Mouse (Mus musculus) forebrain, embryonic 13.5 days (tissue): ENCODE data around the gene Ubl4b. TPM values are rescaled to one million over a fixed set of nuclear protein-coding genes. Genes with fewer than 3 reads are reported as not detected.

Experiments
- ATAC-seq: fragments of 200-750 bp; cut with Nextera tagmentation; 2 replicates; pipeline ENCODE4 v1.8.0; 2017
- H3K27ac ChIP-seq: fragments of 300-500 bp; sonication (generic); 2 replicates; pipeline ENCODE4 v1.5.1; 2015; ENCODE audit warnings: inconsistent platforms, mild to moderate bottlenecking, moderate library complexity
- H3K27me3 ChIP-seq: fragments of 300-500 bp; sonication (generic); 2 replicates; pipeline ENCODE4 v1.6.1; 2015; ENCODE audit warnings: mild to moderate bottlenecking, inconsistent platforms
- H3K36me3 ChIP-seq: fragments of 300-500 bp; sonication (generic); 2 replicates; pipeline ENCODE4 v1.6.1; 2015; ENCODE audit warnings: mild to moderate bottlenecking, inconsistent platforms; ENCODE audit not compliant: poor library complexity, severe bottlenecking
- H3K4me1 ChIP-seq: fragments of 300-500 bp; sonication (generic); 2 replicates; pipeline ENCODE4 v1.6.1; 2015; ENCODE audit warnings: inconsistent platforms
- H3K4me2 ChIP-seq: fragments of 300-500 bp; sonication (generic); 2 replicates; pipeline ENCODE4 v1.6.1; 2015; ENCODE audit warnings: inconsistent platforms, mild to moderate bottlenecking, moderate library complexity
- H3K4me3 ChIP-seq: fragments of 300-500 bp; sonication (generic); 2 replicates; pipeline ENCODE4 v1.5.1; 2015; ENCODE audit warnings: mild to moderate bottlenecking, inconsistent platforms
- H3K9ac ChIP-seq: fragments of 300-500 bp; sonication (generic); 2 replicates; pipeline ENCODE4 v1.6.1; 2015; ENCODE audit warnings: mild to moderate bottlenecking, inconsistent platforms
- H3K9me3 ChIP-seq: fragments of 300-500 bp; sonication (generic); replicated peaks from 2 replicates; pipeline ENCODE4 v1.6.1; 2016; ENCODE audit warnings: inconsistent platforms
- WGBS: fragments of 180-500 bp; shearing (Covaris S2); methylation state at CpG from one replicate; pipeline ENCODE4 v1.1.7; 2015; 5-methylcytosine and 5-hydroxymethylcytosine counted together
- polyA plus RNA-seq: library from polyadenylated mRNA; unstranded; fragments of >200 nt; fragmentation: Nextera tagmentation; extraction: Ambion mirVana; gene quantifications from 2 replicates; pipeline ENCODE4 v1.2.1, GENCODE M21; 2015

Gene Ubl4b
- not detected in 2 replicates for polyA plus RNA-seq

- ATAC-seq: no peak
- 94% methylated on average over 2 of the region's 2 CpGs for WGBS
- Histone ChIP-seq H3K36me3 (no peaks in the 10 kb centered on the region), H3K4me3 (no peak within 1 kb of the TSS), H3K4me2 (no peak within 1 kb of the TSS), H3K27me3 (no peaks in the 10 kb centered on the region), H3K9me3 (no peaks in the 10 kb centered on the region), H3K9ac (no peak within 1 kb of the TSS), H3K27ac (no peak within 1 kb of the TSS), H3K4me1 (no peaks in the 10 kb centered on the region)
Observed at GRCm38 (mm10) chr3:107554842-107555241, at the start of gene Ubl4b. Gene Ubl4b, minus strand, starts transcription at chr3:107555073.

GRCm38 (mm10) chr3:107600127-107600526 is 45.3 kb upstream of the Ubl4b start:
- 38% methylated on average over 4 of the region's 6 CpGs for WGBS
- Histone ChIP-seq H3K4me1 (peaks cover 20% of the 10 kb centered on the region), H3K36me3 (no peaks in the 10 kb centered on the region), H3K9me3 (no peaks in the 10 kb centered on the region), H3K4me2 (no peak overlapping the region), H3K27me3 (peaks cover 66% of the 10 kb centered on the region), H3K27ac (no peak overlapping the region), H3K4me3 (no peak overlapping the region), H3K9ac (no peak overlapping the region)
- ATAC-seq: no peak

GRCm38 (mm10) chr3:107597586-107598389 is 42.9 kb upstream of the Ubl4b start:
- peaks cover 85% of the 10 kb centered on the region for H3K27me3 ChIP-seq
- H3K9me3 ChIP-seq: no peaks in the 10 kb centered on the region
- H3K4me3 ChIP-seq: no peak overlapping the region
- ATAC-seq: no peak
- H3K27ac ChIP-seq: no peak overlapping the region
- H3K4me2 ChIP-seq: no peak overlapping the region
- no peak overlapping the region for H3K9ac ChIP-seq
- no peaks in the 10 kb centered on the region for H3K36me3 ChIP-seq
- peaks cover 25% of the 10 kb centered on the region for H3K4me1 ChIP-seq
- WGBS: 3% methylated on average over 22 of the region's 22 CpGs

GRCm38 (mm10) chr3:107597134-107597533 is 42.3 kb upstream of the Ubl4b start:
- ATAC-seq: no peak
- peaks cover 91% of the 10 kb centered on the region for H3K27me3 ChIP-seq
- H3K4me1 ChIP-seq: peaks cover 25% of the 10 kb centered on the region
- no peak overlapping the region for H3K27ac ChIP-seq
- H3K9me3 ChIP-seq: no peaks in the 10 kb centered on the region
- H3K4me2 ChIP-seq: peak overlapping the region; percentile 29; the same call in 1 of the 2 replicates
- no peak overlapping the region for H3K4me3 ChIP-seq
- H3K9ac ChIP-seq: no peak overlapping the region
- under 1% methylated on average over 24 of the region's 24 CpGs for whole genome bisulfite sequencing
- no peaks in the 10 kb centered on the region for H3K36me3 ChIP-seq

- Histone ChIP-seq H3K36me3 (no peaks in the 10 kb centered on the region), H3K27me3 (peaks cover 94% of the 10 kb centered on the region), H3K4me3 (peak overlapping the region; percentile 37), H3K4me1 (peaks cover 25% of the 10 kb centered on the region), H3K27ac (no peak overlapping the region), H3K9ac (no peak overlapping the region), H3K9me3 (no peaks in the 10 kb centered on the region), H3K4me2 (peak overlapping the region; percentile 29)
- peak; percentile 55 for ATAC-seq
- WGBS: under 1% methylated on average over 26 of the region's 26 CpGs
Observed at GRCm38 (mm10) chr3:107596559-107596958, 41.7 kb upstream of the Ubl4b start.

GRCm38 (mm10) chr3:107595938-107596461 is 41.1 kb upstream of the Ubl4b start:
- Histone ChIP-seq H3K9me3 (no peaks in the 10 kb centered on the region), H3K4me1 (peaks cover 25% of the 10 kb centered on the region), H3K36me3 (no peaks in the 10 kb centered on the region), H3K4me2 (peak overlapping the region; percentile 68), H3K4me3 (peak overlapping the region; percentile 37), H3K9ac (peak overlapping the region; percentile 56; the same call in 1 of the 2 replicates), H3K27me3 (peaks cover 95% of the 10 kb centered on the region), H3K27ac (no peak overlapping the region)
- peak; percentile 33; the same call in 1 of the 2 replicates for ATAC-seq
- WGBS: under 1% methylated on average over 34 of the region's 34 CpGs

- WGBS: under 1% methylated on average over 50 of the region's 50 CpGs
- peak; percentile 30; the same call in 1 of the 2 replicates for ATAC-seq
- Histone ChIP-seq H3K4me2 (peak overlapping the region; percentile 68), H3K36me3 (no peaks in the 10 kb centered on the region), H3K27ac (no peak overlapping the region), H3K4me1 (peaks cover 25% of the 10 kb centered on the region), H3K9me3 (no peaks in the 10 kb centered on the region), H3K27me3 (peaks cover 89% of the 10 kb centered on the region), H3K9ac (peak overlapping the region; percentile 56), H3K4me3 (peak overlapping the region; percentile 37)
Observed at GRCm38 (mm10) chr3:107595264-107595937, 40.5 kb upstream of the Ubl4b start.

GRCm38 (mm10) chr3:107594662-107595263 is 39.9 kb upstream of the Ubl4b start, which contains the start of gene Alx3:
Gene Alx3, plus strand, starts transcription at chr3:107595031.
- H3K4me2 ChIP-seq: peak within 1 kb of the TSS; percentile 68
- peak; percentile 7; the same call in 1 of the 2 replicates for ATAC-seq
- peaks cover 25% of the 10 kb centered on the region for H3K4me1 ChIP-seq
- H3K4me3 ChIP-seq: peak within 1 kb of the TSS; percentile 37
- peaks cover 87% of the 10 kb centered on the region for H3K27me3 ChIP-seq
- WGBS: 1% methylated on average over 39 of the region's 46 CpGs
- no peak within 1 kb of the TSS for H3K27ac ChIP-seq
- no peaks in the 10 kb centered on the region for H3K9me3 ChIP-seq
- peak within 1 kb of the TSS; percentile 56 for H3K9ac ChIP-seq
- no peaks in the 10 kb centered on the region for H3K36me3 ChIP-seq

GRCm38 (mm10) chr3:107593632-107594031 is 38.8 kb upstream of the Ubl4b start:
- H3K27me3 ChIP-seq: peaks cover 87% of the 10 kb centered on the region
- H3K27ac ChIP-seq: no peak overlapping the region
- H3K9ac ChIP-seq: no peak overlapping the region
- H3K9me3 ChIP-seq: no peaks in the 10 kb centered on the region
- no peak overlapping the region for H3K4me3 ChIP-seq
- 56% methylated on average over 2 of the region's 2 CpGs for WGBS
- no peak for ATAC-seq
- peaks cover 25% of the 10 kb centered on the region for H3K4me1 ChIP-seq
- H3K4me2 ChIP-seq: no peak overlapping the region
- no peaks in the 10 kb centered on the region for H3K36me3 ChIP-seq

- no peaks in the 10 kb centered on the region for H3K9me3 ChIP-seq
- H3K9ac ChIP-seq: no peak overlapping the region
- H3K4me2 ChIP-seq: no peak overlapping the region
- H3K27me3 ChIP-seq: peaks cover 91% of the 10 kb centered on the region
- H3K4me3 ChIP-seq: no peak overlapping the region
- H3K27ac ChIP-seq: no peak overlapping the region
- no peaks in the 10 kb centered on the region for H3K36me3 ChIP-seq
- no peak for ATAC-seq
- H3K4me1 ChIP-seq: peaks cover 18% of the 10 kb centered on the region
- 79% methylated on average over 1 of the region's 1 CpGs for WGBS
Observed at GRCm38 (mm10) chr3:107591612-107592011, 36.7 kb upstream of the Ubl4b start.

GRCm38 (mm10) chr3:107586504-107586903 is 31.6 kb upstream of the Ubl4b start:
- Histone ChIP-seq H3K27ac (no peak overlapping the region), H3K36me3 (no peaks in the 10 kb centered on the region), H3K9me3 (no peaks in the 10 kb centered on the region), H3K4me1 (peaks cover 10% of the 10 kb centered on the region), H3K27me3 (peaks cover 93% of the 10 kb centered on the region), H3K4me2 (no peak overlapping the region), H3K9ac (no peak overlapping the region), H3K4me3 (no peak overlapping the region)
- ATAC-seq: no peak
- WGBS: 71% methylated on average over 6 of the region's 6 CpGs

- H3K9ac ChIP-seq: no peak overlapping the region
- H3K4me2 ChIP-seq: no peak overlapping the region
- 4% methylated on average over 1 of the region's 1 CpGs for WGBS
- no peaks in the 10 kb centered on the region for H3K9me3 ChIP-seq
- H3K27me3 ChIP-seq: peaks cover 100% of the 10 kb centered on the region
- peaks cover 10% of the 10 kb centered on the region for H3K4me1 ChIP-seq
- no peak overlapping the region for H3K27ac ChIP-seq
- H3K4me3 ChIP-seq: no peak overlapping the region
- ATAC-seq: no peak
- H3K36me3 ChIP-seq: no peaks in the 10 kb centered on the region
Observed at GRCm38 (mm10) chr3:107583893-107584292, 29.0 kb upstream of the Ubl4b start.
